Mouse (Mus musculus): ENCODE results near the gene Kalrn. TPM values are rescaled to one million over a fixed set of nuclear protein-coding genes. Genes with fewer than 3 reads are reported as not detected.

Gene Kalrn
- polyA plus RNA-seq, 2 experiments, result 8.8 to 11.7 TPM

DNA sequence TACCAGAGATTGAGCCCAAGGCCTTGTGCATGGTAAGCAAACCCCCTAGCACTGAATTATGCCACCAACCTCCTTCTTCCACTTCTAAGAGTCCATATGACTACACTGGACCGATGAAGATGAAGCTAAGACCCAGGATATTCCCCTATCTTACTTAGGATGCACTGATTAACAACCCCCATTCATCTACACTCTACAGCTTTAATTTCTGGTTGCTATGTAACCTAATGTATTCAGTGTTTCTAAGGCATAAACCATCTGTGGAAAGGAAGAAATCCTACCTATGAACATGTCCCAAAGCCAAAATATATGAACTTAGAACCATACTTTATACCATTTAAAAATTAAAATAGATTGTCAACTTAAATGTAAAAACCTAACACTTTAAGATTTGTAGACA lies 18.6 kb upstream of the Kalrn start:
- ATAC-seq (ENCODE audit: low FRiP score, low read depth) (no peak), DNase-seq (ENCODE audit: low spot score) (no peak)
- H3K4me1 ChIP-seq (ENCODE audit: control insufficient read depth, insufficient read depth, low read length), result no peaks in the 10 kb centered on the region
- H3K4me2 ChIP-seq (replicated peaks; ENCODE audit: low read depth, low read length, severe bottlenecking), result no peak overlapping the region
- H3K9me3 ChIP-seq (ENCODE audit: control insufficient read depth, low read length), result no peaks in the 10 kb centered on the region
- H3K36me3 ChIP-seq (ENCODE audit: control insufficient read depth, insufficient read depth, low read length), result no peaks in the 10 kb centered on the region
- TF ChIP-seq POLR2A (IDR thresholded peaks at IDR 0.05; ENCODE audit: borderline replicate concordance, extremely low read depth, insufficient read depth, insufficient read length), result no peak
- no peak overlapping the region for H3K27ac ChIP-seq (replicated peaks; ENCODE audit: low read depth, low read length)
- 96% methylated on average over 1 of the region's 1 CpGs for WGBS
- H3K9ac ChIP-seq (ENCODE audit: low read depth, low read length, severe bottlenecking), result no peak overlapping the region
- H3K27me3 ChIP-seq (ENCODE audit: control insufficient read depth, insufficient read depth, low read length), result no peaks in the 10 kb centered on the region
- no peak overlapping the region for H3K4me3 ChIP-seq (replicated peaks; ENCODE audit: low read length)

DNA sequence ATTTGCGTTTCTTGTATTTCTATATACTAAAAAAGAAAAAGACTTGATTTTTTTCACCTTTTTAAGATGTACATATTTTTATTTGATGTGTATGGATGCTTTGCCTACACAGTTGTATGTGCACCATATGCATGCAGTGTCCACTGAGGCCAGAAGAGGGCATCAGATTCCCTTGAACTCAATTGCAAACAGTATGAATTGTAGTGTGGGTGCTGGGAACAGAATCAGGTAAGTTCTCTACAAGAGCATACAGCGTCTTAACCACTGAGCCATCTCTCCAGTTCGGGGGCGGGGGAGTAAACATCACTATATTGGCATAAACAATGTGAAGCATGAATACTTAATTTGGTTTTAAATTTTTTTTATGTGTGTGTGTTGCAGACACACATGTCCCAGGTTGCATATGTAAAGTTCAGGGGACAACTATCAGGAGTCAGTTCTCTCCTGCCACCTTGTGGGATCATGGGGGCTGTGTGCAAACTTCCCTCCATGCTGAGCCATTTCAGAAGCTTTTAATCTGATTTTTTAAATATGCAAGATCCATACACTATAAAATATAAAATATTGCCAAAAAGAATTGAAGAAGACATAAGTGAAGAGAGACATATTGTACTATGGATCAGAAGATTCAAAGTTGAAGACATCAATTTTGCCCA lies 6.5 kb upstream of the Kalrn start:
- ATAC-seq (ENCODE audit: low FRiP score, low read depth), result no peak
- Histone ChIP-seq H3K9me3 (ENCODE audit: control insufficient read depth, low read length) (peaks cover 8% of the 10 kb centered on the region; the same call in 1 of the 2 replicates), H3K4me2 (replicated peaks; ENCODE audit: low read depth, low read length, severe bottlenecking) (no peak overlapping the region), H3K27me3 (ENCODE audit: control insufficient read depth, insufficient read depth, low read length) (peaks cover under 1% of the 10 kb centered on the region; the same call in 1 of the 2 replicates), H3K9ac (ENCODE audit: low read depth, low read length, severe bottlenecking) (no peak overlapping the region), H3K27ac (replicated peaks; ENCODE audit: low read depth, low read length) (no peak overlapping the region), H3K4me3 (replicated peaks; ENCODE audit: low read length) (no peak overlapping the region), H3K36me3 (ENCODE audit: control insufficient read depth, insufficient read depth, low read length) (no peaks in the 10 kb centered on the region), H3K4me1 (ENCODE audit: control insufficient read depth, insufficient read depth, low read length) (no peaks in the 10 kb centered on the region)
- 94% methylated on average over 4 of the region's 4 CpGs for WGBS
- TF ChIP-seq POLR2A (IDR thresholded peaks at IDR 0.05; ENCODE audit: borderline replicate concordance, extremely low read depth, insufficient read depth, insufficient read length), result no peak
- DNase-seq (ENCODE audit: low spot score), result no peak

DNA sequence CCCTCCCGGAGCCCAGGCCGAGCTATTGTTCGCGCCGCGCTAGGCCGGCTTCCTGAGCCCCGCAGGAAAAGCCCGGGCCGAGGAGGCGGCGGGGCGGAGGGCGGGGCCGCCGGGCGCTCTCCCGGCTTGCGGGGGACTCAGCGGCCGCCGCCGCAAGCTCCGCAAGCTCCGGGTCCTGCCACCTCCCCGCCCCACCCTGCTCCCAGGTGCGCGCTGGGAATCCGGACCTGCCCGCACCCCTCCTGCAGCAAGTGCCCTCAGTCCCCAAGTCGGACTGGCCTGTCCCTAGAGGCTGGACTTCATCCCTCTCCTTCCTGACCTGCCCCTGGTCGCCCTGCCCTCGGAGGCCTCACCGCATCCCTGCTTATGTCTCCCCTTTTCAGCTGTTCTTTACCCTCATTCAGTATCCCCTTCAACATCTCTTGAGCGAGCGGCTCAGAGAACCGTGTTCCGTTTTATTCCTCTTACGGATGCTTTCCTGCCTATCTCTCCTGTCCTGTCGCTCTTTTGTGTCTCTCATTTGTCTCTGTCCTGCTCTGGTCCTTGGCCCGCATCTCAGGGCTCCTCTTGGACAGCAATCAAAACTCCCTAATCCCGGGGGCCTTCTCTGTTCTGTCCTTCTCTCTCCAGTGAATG lies 642 bp upstream of the Kalrn start:
- Histone ChIP-seq H3K9ac (ENCODE audit: low read depth, low read length, severe bottlenecking) (peak overlapping the region; percentile 95), H3K4me2 (replicated peaks; ENCODE audit: low read depth, low read length, severe bottlenecking) (peak overlapping the region; percentile 93), H3K27me3 (ENCODE audit: control insufficient read depth, insufficient read depth, low read length) (peaks cover 3% of the 10 kb centered on the region; the same call in 1 of the 2 replicates), H3K4me3 (replicated peaks; ENCODE audit: low read length) (peak overlapping the region; percentile 72), H3K9me3 (ENCODE audit: control insufficient read depth, low read length) (peaks cover 8% of the 10 kb centered on the region; the same call in 1 of the 2 replicates), H3K4me1 (ENCODE audit: control insufficient read depth, insufficient read depth, low read length) (peaks cover 8% of the 10 kb centered on the region; the same call in 1 of the 2 replicates), H3K36me3 (ENCODE audit: control insufficient read depth, insufficient read depth, low read length) (no peaks in the 10 kb centered on the region), H3K27ac (replicated peaks; ENCODE audit: low read depth, low read length) (peak overlapping the region; percentile 90)
- TF ChIP-seq POLR2A (IDR thresholded peaks at IDR 0.05; ENCODE audit: borderline replicate concordance, extremely low read depth, insufficient read depth, insufficient read length), result no peak
- peak; percentile 16 for DNase-seq (ENCODE audit: low spot score)
- WGBS, result under 1% methylated on average over 15 of the region's 42 CpGs
- ATAC-seq (ENCODE audit: low FRiP score, low read depth), result peak; percentile 81

DNA sequence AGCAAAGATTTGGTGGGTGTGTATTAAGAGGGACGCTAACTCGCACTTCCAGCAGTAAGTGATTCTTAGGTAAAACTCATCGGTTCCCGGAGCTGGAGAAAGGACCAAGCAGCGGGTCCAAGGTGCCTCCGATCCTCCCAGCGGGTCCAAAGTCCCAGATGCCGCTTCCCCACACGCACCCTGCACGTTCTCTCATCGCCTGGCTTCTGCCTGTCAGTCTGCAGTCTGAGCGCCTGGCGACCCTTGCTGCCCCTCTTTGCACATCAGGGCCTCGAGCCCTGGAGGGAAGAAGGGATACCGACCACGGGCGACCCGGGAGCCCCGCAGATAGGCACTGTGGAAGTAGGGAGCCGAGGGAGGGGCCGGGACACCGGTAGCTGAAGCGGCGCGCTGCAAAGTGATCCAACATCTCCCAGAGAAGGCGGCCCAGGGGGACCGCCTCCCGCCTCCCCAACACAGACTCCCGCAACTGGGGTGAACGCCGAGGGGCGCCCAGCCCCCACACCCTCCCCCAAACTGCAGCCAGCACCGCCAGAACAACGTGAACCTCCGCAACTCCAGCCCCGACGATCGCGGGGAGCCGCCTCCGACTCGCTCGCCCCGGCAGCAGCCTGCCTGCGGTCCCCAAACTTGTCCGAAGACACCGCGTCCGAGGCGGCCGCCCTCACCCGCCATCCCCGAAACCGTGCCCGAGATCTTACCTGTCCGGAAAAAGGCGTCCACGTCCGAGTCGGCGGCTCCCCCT lies 754 bp downstream of the Kalrn start:
- WGBS, result 1% methylated on average over 60 of the region's 61 CpGs
- peak overlapping the region; percentile 72 for H3K4me3 ChIP-seq (replicated peaks; ENCODE audit: low read length)
- peak; percentile 4; the same call in 1 of the 2 replicates for ATAC-seq (ENCODE audit: low FRiP score, low read depth)
- peak overlapping the region; percentile 93 for H3K4me2 ChIP-seq (replicated peaks; ENCODE audit: low read depth, low read length, severe bottlenecking)
- no peak for TF ChIP-seq POLR2A (IDR thresholded peaks at IDR 0.05; ENCODE audit: borderline replicate concordance, extremely low read depth, insufficient read depth, insufficient read length)
- H3K27ac ChIP-seq (replicated peaks; ENCODE audit: low read depth, low read length), result peak overlapping the region; percentile 90
- peak; percentile 21 for DNase-seq (ENCODE audit: low spot score)
- no peaks in the 10 kb centered on the region for H3K36me3 ChIP-seq (ENCODE audit: control insufficient read depth, insufficient read depth, low read length)
- H3K27me3 ChIP-seq (ENCODE audit: control insufficient read depth, insufficient read depth, low read length), result peaks cover 3% of the 10 kb centered on the region; the same call in 1 of the 2 replicates
- H3K9me3 ChIP-seq (ENCODE audit: control insufficient read depth, low read length), result peaks cover 2% of the 10 kb centered on the region; the same call in 1 of the 2 replicates
- peak overlapping the region; percentile 95 for H3K9ac ChIP-seq (ENCODE audit: low read depth, low read length, severe bottlenecking)
- H3K4me1 ChIP-seq (ENCODE audit: control insufficient read depth, insufficient read depth, low read length), result peaks cover 8% of the 10 kb centered on the region; the same call in 1 of the 2 replicates

DNA sequence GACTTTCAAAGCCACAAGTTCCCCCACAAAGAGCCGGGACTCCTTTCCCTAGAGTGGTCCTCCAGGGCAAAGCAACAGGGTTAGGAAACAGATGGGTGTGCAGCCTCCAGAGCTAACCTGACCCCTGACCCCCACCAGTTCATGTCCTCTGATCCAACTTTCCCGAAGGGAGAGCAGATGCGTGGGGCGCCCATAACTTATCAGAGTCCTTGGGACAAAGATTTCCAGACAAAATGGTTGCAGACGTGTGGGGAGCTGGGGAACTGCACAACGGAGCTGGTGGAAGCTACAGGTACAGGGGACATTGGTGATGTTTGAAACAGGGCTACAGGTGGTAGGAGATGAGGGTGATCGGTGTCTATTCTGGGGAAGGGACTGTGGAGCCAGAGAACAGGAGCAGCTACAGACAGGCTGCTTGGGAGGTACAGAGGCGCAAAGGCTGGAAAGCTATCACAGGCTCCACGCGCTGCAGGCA lies 1.4 kb downstream of the Kalrn start:
- WGBS, result 0% methylated on average over 10 of the region's 10 CpGs
- Histone ChIP-seq H3K27ac (replicated peaks; ENCODE audit: low read depth, low read length) (no peak overlapping the region), H3K36me3 (ENCODE audit: control insufficient read depth, insufficient read depth, low read length) (no peaks in the 10 kb centered on the region), H3K4me2 (replicated peaks; ENCODE audit: low read depth, low read length, severe bottlenecking) (peak overlapping the region; percentile 93), H3K4me1 (ENCODE audit: control insufficient read depth, insufficient read depth, low read length) (peaks cover 8% of the 10 kb centered on the region; the same call in 1 of the 2 replicates), H3K4me3 (replicated peaks; ENCODE audit: low read length) (peak overlapping the region; percentile 72), H3K27me3 (ENCODE audit: control insufficient read depth, insufficient read depth, low read length) (peaks cover 3% of the 10 kb centered on the region; the same call in 1 of the 2 replicates), H3K9ac (ENCODE audit: low read depth, low read length, severe bottlenecking) (peak overlapping the region; percentile 95), H3K9me3 (ENCODE audit: control insufficient read depth, low read length) (no peaks in the 10 kb centered on the region)
- no peak for TF ChIP-seq POLR2A (IDR thresholded peaks at IDR 0.05; ENCODE audit: borderline replicate concordance, extremely low read depth, insufficient read depth, insufficient read length)
- ATAC-seq (ENCODE audit: low FRiP score, low read depth) (no peak), DNase-seq (ENCODE audit: low spot score) (no peak)

All from limb, embryonic 14.5 days (tissue).